Mouse (Mus musculus): ENCODE data around the gene Kcnj4.
"Not testable (repeated sequence)": the region's sequence is repeated elsewhere in the genome, so short reads cannot be mapped to it uniquely, and the experiment has no call there.

Kcnj4 gene

GRCm38 (mm10) chr15:79511553-79512320 is 6.7 kb upstream of the Kcnj4 start:
- peak; percentile 98 for DNase-seq

GRCm38 (mm10) chr15:79510425-79510824 is 5.4 kb upstream of the Kcnj4 start:
- DNase-seq = no peak

GRCm38 (mm10) chr15:79509998-79510397 is 5.0 kb upstream of the Kcnj4 start:
- DNase-seq = no peak

- no peak for DNase-seq
These were observed 2.2 kb upstream of the Kcnj4 start for GRCm38 (mm10) chr15:79507055-79507828.

- no peak for DNase-seq
These were observed 1.4 kb upstream of the Kcnj4 start for GRCm38 (mm10) chr15:79506460-79506859.

GRCm38 (mm10) chr15:79505616-79506283 is 709 bp upstream of the Kcnj4 start:
- DNase-seq = peak; percentile 96

GRCm38 (mm10) chr15:79503438-79503837 is 1.6 kb downstream of the Kcnj4 start:
- DNase-seq = no peak

GRCm38 (mm10) chr15:79502891-79503341 is 2.1 kb downstream of the Kcnj4 start:
- DNase-seq = no peak

- DNase-seq = no peak
These were observed 4.9 kb downstream of the Kcnj4 start for GRCm38 (mm10) chr15:79500110-79500509.

GRCm38 (mm10) chr15:79493527-79493926 is 11.5 kb downstream of the Kcnj4 start:
- no peak for DNase-seq

GRCm38 (mm10) chr15:79489463-79489862 is 15.6 kb downstream of the Kcnj4 start:
- no peak for DNase-seq

GRCm38 (mm10) chr15:79481181-79481688 is 23.8 kb downstream of the Kcnj4 start:
- DNase-seq = no peak

- DNase-seq = no peak
These were observed 27.8 kb downstream of the Kcnj4 start for GRCm38 (mm10) chr15:79477227-79477626.

- DNase-seq = no peak
These were observed 31.2 kb downstream of the Kcnj4 start for GRCm38 (mm10) chr15:79473638-79474355.

- no peak for DNase-seq
These were observed 32.0 kb downstream of the Kcnj4 start for GRCm38 (mm10) chr15:79473042-79473441.

GRCm38 (mm10) chr15:79471095-79471494 is 33.9 kb downstream of the Kcnj4 start:
- no peak for DNase-seq

- peak; percentile 91 for DNase-seq
These were observed 34.5 kb downstream of the Kcnj4 start for GRCm38 (mm10) chr15:79470583-79470982.

GRCm38 (mm10) chr15:79469577-79469976 is 35.5 kb downstream of the Kcnj4 start:
- DNase-seq = no peak

GRCm38 (mm10) chr15:79466601-79467286 is 38.3 kb downstream of the Kcnj4 start:
- DNase-seq = peak; percentile 97

- peak; percentile 91 for DNase-seq
These were observed 48.5 kb downstream of the Kcnj4 start for GRCm38 (mm10) chr15:79456546-79456945.

- DNase-seq = not testable (repeated sequence)
These were observed 48.9 kb downstream of the Kcnj4 start for GRCm38 (mm10) chr15:79456104-79456503.

All from heart, adult 11 months (tissue).